Mouse (Mus musculus) kidney, embryonic 14.5 days (tissue): ENCODE results near the gene Dpy19l3. TPM values are rescaled to one million over a fixed set of nuclear protein-coding genes. Genes with fewer than 3 reads are reported as not detected.

Experiments
- ATAC-seq: fragments of 200-750 bp; cut with Nextera tagmentation; 2 replicates; pipeline ENCODE4 v1.8.0; 2017; ENCODE audit warnings: moderate number of reproducible peaks, mild to moderate bottlenecking, moderate TSS enrichment, moderate library complexity; ENCODE audit not compliant: low FRiP score, low TSS enrichment
- H3K27ac ChIP-seq: fragments of 300-500 bp; sonication (generic); 2 replicates; pipeline ENCODE4 v1.5.1; 2014; ENCODE audit warnings: low read depth, mild to moderate bottlenecking, low read length, moderate library complexity, mixed read lengths
- H3K27me3 ChIP-seq: fragments of 300-500 bp; sonication (generic); 2 replicates; pipeline ENCODE4 v1.6.1; 2014; ENCODE audit warnings: mild to moderate bottlenecking, low read length; ENCODE audit not compliant: control insufficient read depth, insufficient read depth
- H3K36me3 ChIP-seq: fragments of 300-500 bp; sonication (generic); 2 replicates; pipeline ENCODE4 v1.6.1; 2014; ENCODE audit warnings: low read length, mixed read lengths; ENCODE audit not compliant: control insufficient read depth, insufficient read depth
- H3K4me1 ChIP-seq: fragments of 300-500 bp; sonication (generic); 2 replicates; pipeline ENCODE4 v1.6.1; 2014; ENCODE audit warnings: low read length, mixed read lengths; ENCODE audit not compliant: control insufficient read depth, insufficient read depth
- H3K4me2 ChIP-seq: fragments of 300-500 bp; sonication (generic); replicated peaks from 2 replicates; pipeline ENCODE4 v1.6.1; 2014; ENCODE audit warnings: low read depth, mild to moderate bottlenecking, low read length
- H3K4me3 ChIP-seq: fragments of 300-500 bp; sonication (generic); 2 replicates; pipeline ENCODE4 v1.5.1; 2014; ENCODE audit warnings: mild to moderate bottlenecking, low read length
- H3K9ac ChIP-seq: fragments of 300-500 bp; sonication (generic); 2 replicates; pipeline ENCODE4 v1.6.1; 2014; ENCODE audit warnings: low read depth, mild to moderate bottlenecking, low read length, moderate library complexity
- H3K9me3 ChIP-seq: fragments of 300-500 bp; sonication (generic); 2 replicates; pipeline ENCODE4 v1.6.1; 2016; ENCODE audit warnings: low read length; ENCODE audit not compliant: control insufficient read depth
- WGBS: fragments of 180-500 bp; shearing (Covaris S2); extraction: QIAGEN DNeasy Blood & Tissue Kit; methylation state at CpG from one replicate; pipeline ENCODE4 v1.1.7; 2014; 5-methylcytosine and 5-hydroxymethylcytosine counted together
- polyA plus RNA-seq: library from polyadenylated mRNA; unstranded; fragments of >200 nt; fragmentation: Nextera tagmentation; extraction: Ambion mirVana; gene quantifications from 2 replicates; pipeline ENCODE4 v1.2.1, GENCODE M21; 2014

Gene Dpy19l3
- polyA plus RNA-seq, 1 experiment from 2014 or later = 41.3 TPM

DNA sequence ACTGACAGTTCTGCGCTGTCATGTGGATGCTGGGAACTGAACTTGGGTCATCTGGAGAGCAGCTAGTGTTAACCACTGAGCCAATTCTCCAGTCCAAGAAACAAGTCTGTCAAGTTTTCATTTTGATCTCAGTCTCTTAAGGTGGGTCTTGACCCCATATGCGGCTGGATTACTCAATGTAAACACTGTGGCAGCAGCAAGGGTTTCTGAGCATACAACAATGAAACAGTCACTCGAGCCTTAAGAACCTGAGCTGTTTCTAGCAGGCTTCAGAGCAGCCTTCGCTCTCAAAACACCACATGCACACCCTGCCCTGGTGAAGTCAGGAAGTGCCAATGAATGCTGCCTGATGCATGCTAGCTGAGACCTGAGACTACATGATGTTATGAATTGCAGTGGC lies 31.3 kb upstream of the Dpy19l3 start:
- H3K27ac ChIP-seq = no peak overlapping the region
- H3K9me3 ChIP-seq = no peaks in the 10 kb centered on the region
- H3K4me2 ChIP-seq = no peak overlapping the region
- no peak overlapping the region for H3K4me3 ChIP-seq
- no peak overlapping the region for H3K9ac ChIP-seq
- peaks cover 78% of the 10 kb centered on the region for H3K36me3 ChIP-seq
- no peak for ATAC-seq
- H3K27me3 ChIP-seq = no peaks in the 10 kb centered on the region
- no peaks in the 10 kb centered on the region for H3K4me1 ChIP-seq
- 77% methylated on average over 4 of the region's 4 CpGs for WGBS

DNA sequence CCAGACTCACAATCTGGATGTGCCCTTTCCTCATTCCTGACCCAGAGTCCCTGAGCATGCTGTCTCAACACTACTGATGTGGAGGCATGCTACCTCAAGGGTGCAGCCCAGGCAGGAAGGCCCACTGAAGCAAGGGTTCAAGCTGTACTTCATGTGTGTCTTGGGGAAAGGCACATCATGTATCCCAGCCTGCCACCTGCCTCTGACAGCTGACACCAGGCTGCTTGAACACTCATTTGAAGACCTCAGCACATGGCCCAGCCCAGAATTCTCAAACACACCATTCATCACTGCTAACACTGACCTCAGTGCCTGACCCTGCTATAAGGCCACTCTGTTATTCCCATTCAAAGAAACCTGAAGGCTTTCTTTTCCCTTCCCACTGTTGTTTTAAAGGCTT lies 28.0 kb upstream of the Dpy19l3 start:
- Histone ChIP-seq H3K27ac (no peak overlapping the region), H3K27me3 (no peaks in the 10 kb centered on the region), H3K4me3 (no peak overlapping the region), H3K9me3 (no peaks in the 10 kb centered on the region), H3K36me3 (peaks cover 74% of the 10 kb centered on the region), H3K4me1 (no peaks in the 10 kb centered on the region), H3K9ac (no peak overlapping the region), H3K4me2 (no peak overlapping the region)
- no peak for ATAC-seq

DNA sequence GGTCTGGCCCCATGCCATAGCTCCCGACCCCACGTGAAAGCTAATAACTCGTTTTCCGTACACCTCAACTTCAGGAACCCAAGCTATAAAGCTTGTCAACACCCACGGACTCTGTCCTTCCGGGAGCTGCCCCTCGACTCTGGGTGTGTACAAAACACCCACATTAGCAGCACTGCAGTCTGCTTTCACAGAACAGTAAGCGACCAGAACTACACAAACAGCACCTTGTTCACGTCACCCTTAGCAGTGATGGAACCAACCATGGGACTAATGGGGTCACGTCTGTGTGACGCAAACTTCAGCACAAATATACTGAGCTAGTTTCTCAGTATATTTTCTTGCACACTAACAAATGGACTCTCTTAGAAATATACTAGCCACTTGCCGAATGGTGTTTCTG lies 19.9 kb upstream of the Dpy19l3 start:
- no peaks in the 10 kb centered on the region for H3K9me3 ChIP-seq
- no peak overlapping the region for H3K4me3 ChIP-seq
- WGBS = 61% methylated on average over 12 of the region's 12 CpGs
- peaks cover 55% of the 10 kb centered on the region for H3K36me3 ChIP-seq
- no peak overlapping the region for H3K27ac ChIP-seq
- H3K9ac ChIP-seq = no peak overlapping the region
- H3K4me1 ChIP-seq = no peaks in the 10 kb centered on the region
- H3K4me2 ChIP-seq = no peak overlapping the region
- H3K27me3 ChIP-seq = no peaks in the 10 kb centered on the region
- ATAC-seq = no peak

DNA sequence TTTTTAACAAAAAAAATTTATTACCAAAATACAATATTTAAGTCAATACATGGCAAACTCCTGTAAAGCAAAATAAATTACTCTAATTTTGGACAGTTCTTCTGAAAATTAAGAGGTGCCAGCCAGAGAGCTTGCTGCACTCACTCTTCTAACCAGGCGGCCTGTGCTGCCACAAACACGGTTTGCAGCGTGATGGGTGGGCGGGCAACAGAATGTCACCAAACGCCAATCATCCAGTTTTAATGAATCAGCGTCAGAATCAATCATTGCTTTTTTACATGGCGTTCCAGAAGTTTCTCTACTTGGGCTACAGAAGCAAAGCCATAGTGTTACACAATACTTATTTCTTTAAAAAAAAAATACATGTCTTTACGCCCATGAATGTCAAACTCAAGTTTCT lies 18.1 kb upstream of the Dpy19l3 start:
- Histone ChIP-seq H3K4me3 (no peak overlapping the region), H3K4me2 (no peak overlapping the region), H3K9me3 (no peaks in the 10 kb centered on the region), H3K27ac (no peak overlapping the region), H3K4me1 (no peaks in the 10 kb centered on the region), H3K27me3 (no peaks in the 10 kb centered on the region), H3K36me3 (peaks cover 43% of the 10 kb centered on the region), H3K9ac (no peak overlapping the region)
- 96% methylated on average over 8 of the region's 8 CpGs for whole genome bisulfite sequencing
- no peak for ATAC-seq

DNA sequence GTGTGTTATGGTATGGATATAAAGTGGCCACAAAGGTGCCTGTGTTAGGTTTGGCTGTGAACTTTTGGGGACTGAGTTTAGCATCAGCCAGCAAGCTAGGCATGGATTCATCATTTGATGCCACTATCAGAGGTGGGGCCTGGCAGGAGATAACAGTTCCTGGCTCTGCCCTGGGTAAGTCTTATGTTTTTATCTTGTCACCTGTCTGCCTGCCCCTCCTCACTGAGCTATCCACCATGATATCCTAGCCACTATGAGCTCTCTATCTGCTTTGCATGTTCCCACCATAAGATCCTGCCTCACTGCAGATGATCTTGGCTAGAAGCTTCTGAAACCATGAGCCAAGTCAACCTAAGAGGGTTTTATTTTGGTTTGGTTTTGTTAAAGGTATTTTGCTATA lies 16.9 kb upstream of the Dpy19l3 start:
- ATAC-seq = no peak

DNA sequence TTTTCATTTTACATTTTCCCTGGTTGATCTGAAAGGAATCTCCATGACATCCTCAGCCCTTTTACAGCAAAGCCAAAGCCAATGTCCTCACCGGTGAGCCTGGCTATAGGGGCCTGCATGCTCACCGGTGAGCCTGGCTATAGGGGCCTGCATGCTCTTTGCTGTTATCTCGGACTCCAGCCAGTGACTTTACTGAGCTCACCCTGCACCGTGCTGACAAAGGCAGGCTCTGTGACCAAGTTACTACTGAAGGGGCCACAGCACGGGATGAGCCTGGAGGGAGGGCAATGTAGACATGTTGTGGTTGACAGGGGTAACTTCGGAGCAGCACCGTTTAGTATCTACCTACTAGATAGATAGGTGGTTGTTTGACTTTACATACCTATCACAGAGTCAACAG lies 15.9 kb upstream of the Dpy19l3 start:
- Histone ChIP-seq H3K9ac (no peak overlapping the region), H3K27ac (no peak overlapping the region), H3K4me2 (no peak overlapping the region), H3K9me3 (no peaks in the 10 kb centered on the region), H3K27me3 (no peaks in the 10 kb centered on the region), H3K36me3 (peaks cover 27% of the 10 kb centered on the region), H3K4me1 (no peaks in the 10 kb centered on the region), H3K4me3 (no peak overlapping the region)
- ATAC-seq = no peak
- WGBS = 91% methylated on average over 7 of the region's 7 CpGs

More for the DNA sequence above, 16.9 kb upstream of the Dpy19l3 start:
- no peak overlapping the region for H3K4me2 ChIP-seq
- H3K36me3 ChIP-seq = peaks cover 37% of the 10 kb centered on the region
- H3K27me3 ChIP-seq = no peaks in the 10 kb centered on the region
- H3K27ac ChIP-seq = no peak overlapping the region
- no peaks in the 10 kb centered on the region for H3K9me3 ChIP-seq
- no peaks in the 10 kb centered on the region for H3K4me1 ChIP-seq
- H3K9ac ChIP-seq = no peak overlapping the region
- no peak overlapping the region for H3K4me3 ChIP-seq

DNA sequence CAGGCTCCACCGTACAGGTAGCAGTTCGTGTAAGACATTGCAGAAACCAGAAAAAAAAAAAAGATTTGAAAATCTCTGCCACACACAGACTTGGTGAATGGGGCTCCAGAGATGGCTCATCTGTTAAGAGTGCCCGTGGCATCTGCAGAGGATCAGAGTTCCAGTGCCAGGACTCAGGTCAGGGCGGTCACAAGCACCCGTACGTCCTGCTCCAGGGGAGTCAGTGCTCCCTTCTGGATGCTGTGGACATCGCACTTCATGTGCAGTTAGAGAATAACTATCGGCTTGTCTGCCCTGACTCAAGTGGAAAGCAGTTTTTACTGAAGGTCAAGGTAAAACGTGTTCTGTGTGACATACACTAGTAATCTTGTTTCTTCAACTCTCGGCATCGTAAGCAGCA lies 10.2 kb upstream of the Dpy19l3 start:
- no peaks in the 10 kb centered on the region for H3K36me3 ChIP-seq
- H3K4me2 ChIP-seq = no peak overlapping the region
- no peak for ATAC-seq
- no peaks in the 10 kb centered on the region for H3K9me3 ChIP-seq
- H3K4me3 ChIP-seq = no peak overlapping the region
- H3K9ac ChIP-seq = no peak overlapping the region
- 86% methylated on average over 11 of the region's 11 CpGs for WGBS
- no peak overlapping the region for H3K27ac ChIP-seq
- H3K4me1 ChIP-seq = no peaks in the 10 kb centered on the region
- H3K27me3 ChIP-seq = no peaks in the 10 kb centered on the region

DNA sequence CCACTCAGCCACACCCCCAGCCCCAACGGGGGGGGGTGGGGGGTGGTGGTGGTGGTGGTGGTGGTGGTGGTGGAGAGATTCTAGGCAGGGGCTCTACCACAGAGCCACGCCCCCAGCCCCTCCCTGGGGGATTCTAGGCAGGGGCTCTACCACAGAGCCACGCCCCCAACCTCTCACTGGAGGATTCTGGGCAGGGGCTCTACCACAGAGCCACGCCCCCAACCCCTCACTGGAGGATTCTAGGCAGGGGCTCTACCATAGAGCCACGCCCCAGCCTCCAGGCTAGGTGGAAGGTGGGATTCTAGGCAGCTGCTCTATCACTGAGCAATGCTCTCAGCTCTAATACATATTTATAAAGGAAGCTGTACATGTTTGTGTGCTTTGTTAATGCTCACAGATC lies 7.5 kb upstream of the Dpy19l3 start:
- H3K4me3 ChIP-seq = no peak overlapping the region
- H3K4me1 ChIP-seq = no peaks in the 10 kb centered on the region
- no peaks in the 10 kb centered on the region for H3K27me3 ChIP-seq
- no peak overlapping the region for H3K9ac ChIP-seq
- WGBS = 84% methylated on average over 5 of the region's 5 CpGs
- no peak overlapping the region for H3K27ac ChIP-seq
- ATAC-seq = no peak
- H3K4me2 ChIP-seq = no peak overlapping the region
- no peaks in the 10 kb centered on the region for H3K36me3 ChIP-seq
- H3K9me3 ChIP-seq = no peaks in the 10 kb centered on the region

DNA sequence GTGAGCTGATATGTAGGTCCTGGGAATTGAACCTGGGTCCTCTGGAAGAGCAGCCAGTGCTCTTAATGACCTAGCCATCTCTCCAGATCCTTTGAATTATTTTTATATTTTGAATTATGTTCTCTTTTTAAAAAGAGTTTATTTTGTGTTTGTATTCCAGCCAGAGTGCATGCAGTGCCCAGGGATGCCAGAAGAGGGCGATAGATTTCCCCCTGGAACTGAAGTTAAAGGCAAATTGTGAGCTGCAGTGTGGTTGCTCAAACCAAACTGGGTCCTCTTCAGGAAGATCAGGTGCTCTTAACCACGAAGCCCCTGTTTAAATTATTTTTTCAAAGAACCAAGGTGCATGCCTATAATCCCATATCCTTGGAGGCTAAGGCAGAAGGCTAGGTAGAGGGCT lies 5.3 kb upstream of the Dpy19l3 start:
- 13% methylated on average over 2 of the region's 2 CpGs for WGBS
- Histone ChIP-seq H3K36me3 (no peaks in the 10 kb centered on the region), H3K4me2 (no peak overlapping the region), H3K27me3 (no peaks in the 10 kb centered on the region), H3K9ac (no peak overlapping the region), H3K4me1 (0 out of 2 replicates have a peak, but pooled peaks cover 4% of the 10 kb centered on the region), H3K9me3 (no peaks in the 10 kb centered on the region), H3K27ac (no peak overlapping the region), H3K4me3 (no peak overlapping the region)
- no peak for ATAC-seq
